Comparison of ENCODE assay signal across 15 mouse cellular contexts in genomic region chr15:78049933-78050332, GRCm38 (mm10).
"Had no signal": no experiment of that assay in that cellular context is flagged by ENCODE, and none has a peak within 500 bp of the region (broad histone marks: within the 10 kb centered on the region; RNA-seq: fewer than 3 reads in every experiment).

No protein-coding gene starts in this region.

- H3K4me3 ChIP-seq: liver, embryonic 15.5 days; lung, embryonic 15.5 days; megakaryocyte, embryonic 14.5 days; midbrain, embryonic 13.5 days; midbrain, embryonic 15.5 days; neural tube, embryonic 12.5 days; stomach, embryonic 15.5 days had no signal

- H3K27me3 ChIP-seq: liver, embryonic 15.5 days; lung, embryonic 15.5 days; midbrain, embryonic 13.5 days; midbrain, embryonic 15.5 days; neural tube, embryonic 12.5 days; stomach, embryonic 15.5 days had no signal

- H3K27ac ChIP-seq: liver, embryonic 15.5 days; lung, embryonic 15.5 days; macrophage; midbrain, embryonic 13.5 days; midbrain, embryonic 15.5 days; neural tube, embryonic 12.5 days; stomach, embryonic 15.5 days; stomach, postnatal 0 days had no signal

- DNase-seq: liver, postnatal 0 days; lung, adult 2 months; lung, postnatal 14 days; lung, postnatal 36 days; thymus, postnatal 14 days; thymus, postnatal 36 days had no signal

- H3K4me1 ChIP-seq: liver, embryonic 15.5 days; lung, embryonic 15.5 days; megakaryocyte, embryonic 14.5 days; neural tube, embryonic 12.5 days; stomach, embryonic 15.5 days had no signal
